Mouse (Mus musculus): Measurements from ENCODE around the gene 4930572O03Rik. TPM values are rescaled to one million over a fixed set of nuclear protein-coding genes. Genes with fewer than 3 reads are reported as not detected.

Gene 4930572O03Rik
- polyA plus RNA-seq, 1 experiment from 2014 or later, result not detected

Other genes with a start within 250 kb of the 4930572O03Rik start
- gene Gm21149, start 180.5 kb downstream of the 4930572O03Rik start, polyA plus RNA-seq (2015; fragmentation: Nextera tagmentation; extraction: Ambion mirVana), result 0.26 and 0.32 TPM in 2 replicates
- not detected in 2 replicates for gene Gm21190, start 127.8 kb downstream of the 4930572O03Rik start, polyA plus RNA-seq (2015; fragmentation: Nextera tagmentation; extraction: Ambion mirVana)
- gene Gm21083, start 79.7 kb downstream of the 4930572O03Rik start, polyA plus RNA-seq (2015; fragmentation: Nextera tagmentation; extraction: Ambion mirVana), result 0.25 TPM in 1 of 2 replicates, not detected in the other
- gene Speer4d, start 38.0 kb downstream of the 4930572O03Rik start, polyA plus RNA-seq (2015; fragmentation: Nextera tagmentation; extraction: Ambion mirVana), result not detected in 2 replicates
- not detected in 2 replicates for gene Speer4c, start 57.2 kb upstream of the 4930572O03Rik start, polyA plus RNA-seq (2015; fragmentation: Nextera tagmentation; extraction: Ambion mirVana)